Mouse (Mus musculus) layer of hippocampus, postnatal 36 days (tissue): Measurements from ENCODE around the gene Gxylt2. TPM values are rescaled to one million over a fixed set of nuclear protein-coding genes. Genes with fewer than 3 reads are reported as not detected.

Source experiments
- DNase-seq, 2 experiments: peaks; one replicate each; pipeline ENCODE4 v3.0.0; 2022
- total RNA-seq, 2 experiments: library from RNA; stranded (reverse); gene quantifications; 2 replicates each; pipeline ENCODE4 v1.2.3; 2021

The Gxylt2 gene
- total RNA-seq, 2 experiments from 2014 or later = 1.7 to 2.1 TPM

DNA sequence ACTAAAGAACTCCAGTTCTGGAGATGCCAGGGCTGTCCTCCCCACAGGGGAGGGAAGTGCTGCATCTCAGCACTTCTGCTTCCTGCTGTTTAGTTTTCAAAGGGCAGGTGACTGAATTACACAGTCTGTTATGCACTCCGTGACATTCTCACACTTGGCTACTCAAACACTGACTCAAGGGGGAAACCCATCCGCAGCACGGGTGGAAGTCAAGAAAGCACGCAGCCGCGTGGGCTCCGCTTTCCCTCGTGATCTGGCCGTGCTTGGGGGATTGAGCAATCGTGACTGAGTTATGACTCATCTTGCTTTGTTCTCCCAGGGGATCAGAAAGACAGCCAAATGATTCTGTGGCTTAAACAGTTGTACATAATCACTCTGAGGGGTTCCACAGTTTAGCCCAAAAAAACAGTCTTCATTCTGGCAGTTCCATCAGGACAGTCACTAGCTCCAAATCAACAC lies 96.0 kb downstream of the Gxylt2 start:
- peak; percentile 48 to 57 for DNase-seq

DNA sequence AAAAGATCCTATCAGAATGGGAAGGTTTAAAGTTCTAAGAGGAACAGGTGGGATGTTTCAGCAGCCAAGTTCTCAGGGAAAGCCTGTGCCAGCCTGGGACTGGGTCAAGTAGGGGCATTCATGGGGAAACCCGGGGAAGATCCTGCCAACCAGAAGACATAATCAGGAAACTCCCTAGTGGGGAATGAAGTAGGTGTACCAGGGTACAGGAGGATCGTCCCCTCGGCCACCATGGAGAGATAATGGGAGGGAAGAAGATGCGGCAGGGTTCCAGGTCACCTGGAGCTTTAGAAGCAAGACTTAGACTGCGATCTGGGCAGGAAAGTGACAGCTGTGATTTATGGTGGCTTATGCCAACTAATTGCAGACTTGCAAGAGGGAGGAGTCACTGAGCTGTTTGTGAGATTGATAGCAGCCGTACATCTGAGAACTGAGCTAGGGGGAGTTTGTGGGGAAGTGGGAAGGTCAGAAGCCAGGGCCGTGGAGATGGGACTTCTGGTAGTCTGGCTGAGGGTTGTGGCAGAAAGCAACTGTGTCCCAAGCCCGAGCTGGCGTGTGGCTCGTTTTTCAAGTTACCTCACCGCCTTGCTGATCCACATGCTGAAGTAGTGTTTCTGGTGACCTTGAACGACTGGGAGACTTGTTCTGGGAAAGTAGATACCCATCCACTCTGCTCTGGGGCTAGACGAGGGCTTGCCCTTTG lies 98.0 kb downstream of the Gxylt2 start:
- DNase-seq = no peak

DNA sequence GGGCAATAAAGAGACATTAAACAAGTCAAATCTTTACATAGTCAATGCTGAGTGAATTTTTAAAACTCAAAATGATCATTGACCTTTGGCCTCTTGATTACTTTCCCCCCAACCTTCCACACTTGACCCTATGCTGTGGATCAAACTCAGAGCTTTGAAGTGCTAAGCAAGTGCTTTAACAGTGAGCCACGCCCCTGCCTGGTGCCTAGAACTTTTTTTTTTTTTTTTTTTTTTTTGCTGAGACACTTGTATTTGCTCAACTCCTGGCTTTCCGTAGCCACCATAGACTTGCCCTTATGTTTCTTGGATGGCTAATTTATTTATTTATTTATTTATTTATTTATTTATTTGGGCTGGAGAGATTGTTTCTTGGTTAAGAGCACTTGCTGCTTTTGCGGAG lies 98.7 kb downstream of the Gxylt2 start:
- no peak for DNase-seq

DNA sequence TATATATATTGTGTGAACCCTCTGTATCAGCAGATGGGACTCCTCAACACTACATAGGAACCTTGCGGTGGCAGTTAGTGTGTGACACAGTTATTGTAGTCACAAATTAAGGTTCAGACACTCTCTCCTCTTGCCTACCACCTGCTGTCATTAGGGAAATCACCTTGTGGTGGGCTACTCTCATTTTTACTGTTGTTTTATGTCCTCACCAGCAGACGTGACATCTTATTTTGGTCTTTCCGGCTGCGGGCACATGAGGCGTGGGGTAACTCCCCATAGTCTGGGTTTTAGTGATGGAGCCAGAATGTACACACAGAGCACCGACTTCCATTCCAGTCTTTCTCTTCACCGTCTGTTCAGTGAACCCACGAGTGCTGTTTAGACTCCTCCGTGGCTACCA lies 102.7 kb downstream of the Gxylt2 start:
- DNase-seq = no peak

DNA sequence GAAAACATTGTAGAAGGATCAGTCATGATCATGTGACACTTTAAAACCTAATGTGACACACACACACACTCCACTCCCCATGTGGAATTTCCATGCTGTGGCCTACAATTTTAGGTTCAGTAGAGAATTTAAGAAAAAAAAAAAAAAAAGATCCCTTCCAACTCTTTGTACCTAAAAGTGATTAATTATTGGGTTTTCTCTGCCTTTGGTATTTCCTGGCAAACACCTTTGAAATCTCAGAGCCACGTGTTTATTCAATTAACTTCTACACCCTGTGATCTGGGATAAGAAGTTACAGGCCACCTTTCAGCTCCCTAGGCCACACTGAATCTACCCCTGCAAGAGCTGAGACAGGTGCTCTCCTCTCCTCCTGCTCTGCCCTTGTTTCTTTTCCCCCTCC lies 103.2 kb downstream of the Gxylt2 start:
- no peak for DNase-seq

DNA sequence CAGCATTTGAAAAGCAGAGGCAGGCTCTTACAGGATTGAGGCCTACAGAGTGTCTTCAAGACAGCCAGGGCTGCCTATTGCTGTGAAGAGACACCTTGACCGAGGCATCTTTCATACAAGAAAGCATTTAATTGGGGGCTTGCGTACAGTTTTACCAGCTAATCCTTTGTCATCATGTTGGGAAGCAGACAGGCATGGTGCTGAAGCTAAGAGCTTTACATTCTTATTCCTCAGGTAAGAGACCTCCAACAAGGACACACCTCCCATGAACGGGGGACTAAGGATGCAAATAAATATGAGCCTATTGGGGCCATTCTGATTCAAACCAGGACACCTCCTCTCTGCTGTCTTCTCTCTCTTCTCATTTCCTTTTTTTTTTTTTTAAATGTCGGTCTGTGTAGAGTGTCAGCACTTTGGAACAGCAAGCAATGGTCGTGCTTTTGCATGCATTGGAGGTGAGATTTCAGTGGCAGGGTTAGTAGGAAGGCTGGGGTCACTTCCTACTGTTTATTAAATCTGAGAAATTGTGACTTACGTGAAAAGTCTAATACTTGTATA lies 103.8 kb downstream of the Gxylt2 start:
- DNase-seq = no peak

DNA sequence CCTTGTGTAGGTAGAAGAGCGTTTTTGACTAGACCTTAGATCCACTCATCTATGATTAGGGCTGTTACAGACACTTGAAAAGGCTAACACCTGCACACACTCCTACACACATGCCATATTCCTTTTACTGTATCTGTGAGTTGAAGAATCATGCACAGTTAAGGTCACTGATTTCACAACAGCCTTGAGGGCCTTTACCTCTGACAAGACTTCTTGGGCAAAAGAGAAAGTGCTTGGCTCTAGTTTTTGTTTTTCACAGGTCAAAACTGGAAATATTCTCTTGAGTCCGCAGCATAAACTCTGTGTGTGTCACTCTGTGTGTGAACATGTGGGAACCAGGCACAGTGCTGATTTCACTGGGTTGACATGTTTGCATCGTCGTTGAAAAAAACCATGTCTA lies 105.6 kb downstream of the Gxylt2 start:
- no peak for DNase-seq

DNA sequence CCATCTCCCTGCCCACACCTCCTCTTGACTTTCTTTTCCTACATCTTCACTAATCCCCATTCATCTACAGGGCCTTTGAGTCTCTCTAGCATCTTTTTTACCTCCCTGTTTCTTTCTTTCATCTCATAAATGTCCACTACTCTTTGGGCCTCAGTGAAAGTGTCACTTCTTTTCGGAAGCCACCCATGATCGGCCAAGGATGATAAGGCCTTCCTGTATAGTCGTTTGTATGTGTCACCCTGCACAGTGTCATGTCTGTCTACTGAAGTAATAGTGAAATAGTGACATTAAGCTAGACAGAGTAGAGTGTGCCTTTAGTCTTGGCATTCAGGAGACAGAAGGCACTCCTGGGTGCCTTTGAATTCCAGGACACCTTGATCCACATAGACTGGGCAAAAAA lies 107.2 kb downstream of the Gxylt2 start:
- no peak for DNase-seq

DNA sequence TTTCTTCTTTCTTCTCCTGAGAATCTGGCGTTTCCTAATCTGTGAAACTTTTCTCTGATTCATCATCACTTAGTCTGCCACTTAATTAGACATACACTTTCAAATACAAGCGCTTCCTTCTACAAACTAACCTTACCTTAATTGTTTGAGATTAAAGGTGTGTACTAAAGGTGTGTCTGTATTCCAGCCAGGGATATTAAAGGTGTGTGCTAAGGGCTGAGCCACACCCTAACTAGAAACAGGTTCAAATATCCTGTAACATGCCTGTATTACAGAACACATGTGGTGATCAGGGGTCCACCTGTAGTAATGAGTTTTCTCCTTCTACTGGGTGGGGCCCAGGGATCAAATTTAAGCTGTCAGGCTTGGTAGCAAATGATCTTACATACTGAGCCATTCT lies 116.8 kb downstream of the Gxylt2 start:
- DNase-seq = no peak

DNA sequence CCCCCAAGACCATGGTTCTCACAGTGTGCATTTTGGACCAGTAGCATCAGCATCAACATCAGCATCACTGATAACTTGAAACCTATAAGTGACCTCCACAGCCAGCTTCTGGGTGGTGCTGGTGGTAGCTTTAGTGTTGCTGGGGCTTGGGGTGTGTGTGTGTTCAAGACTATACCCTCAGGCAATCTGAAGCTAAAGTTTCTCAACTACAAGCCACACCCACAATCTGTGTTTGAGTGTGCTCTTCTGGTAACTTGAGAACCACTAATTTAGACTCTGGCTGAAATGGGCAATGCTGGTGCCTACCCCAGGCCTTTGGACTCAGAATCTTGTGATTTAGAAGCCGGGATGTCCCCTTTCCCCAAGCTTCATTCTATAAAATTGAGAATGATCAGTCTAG lies 118.8 kb downstream of the Gxylt2 start:
- no peak for DNase-seq

DNA sequence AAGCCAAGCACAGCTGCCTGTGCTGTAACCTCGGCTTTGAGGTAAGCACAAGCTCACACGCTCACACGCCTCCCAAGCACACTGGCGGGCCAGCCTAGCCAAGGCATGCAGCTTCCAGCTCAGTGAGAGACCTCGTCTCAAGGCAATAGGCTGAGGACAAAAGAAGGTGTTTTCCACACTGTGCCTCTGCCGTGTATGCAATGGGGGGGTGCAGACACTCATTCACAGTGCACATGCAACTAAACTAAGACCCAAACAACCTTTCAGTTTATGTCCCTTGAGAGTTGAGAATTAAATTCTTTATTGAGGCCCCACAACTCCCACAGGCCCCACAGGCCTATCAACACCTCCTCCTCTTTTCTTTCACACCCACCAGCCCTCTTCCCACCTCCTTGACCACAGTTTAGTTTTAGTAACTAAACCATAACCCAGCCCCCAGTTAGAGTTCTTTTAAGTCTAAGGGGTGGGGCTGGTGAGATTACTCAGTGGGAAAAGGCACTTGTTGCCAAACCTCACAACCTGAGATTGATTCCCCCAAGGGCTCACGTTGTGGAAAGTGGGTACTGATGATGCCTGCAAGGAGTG lies 119.9 kb downstream of the Gxylt2 start:
- DNase-seq = no peak

DNA sequence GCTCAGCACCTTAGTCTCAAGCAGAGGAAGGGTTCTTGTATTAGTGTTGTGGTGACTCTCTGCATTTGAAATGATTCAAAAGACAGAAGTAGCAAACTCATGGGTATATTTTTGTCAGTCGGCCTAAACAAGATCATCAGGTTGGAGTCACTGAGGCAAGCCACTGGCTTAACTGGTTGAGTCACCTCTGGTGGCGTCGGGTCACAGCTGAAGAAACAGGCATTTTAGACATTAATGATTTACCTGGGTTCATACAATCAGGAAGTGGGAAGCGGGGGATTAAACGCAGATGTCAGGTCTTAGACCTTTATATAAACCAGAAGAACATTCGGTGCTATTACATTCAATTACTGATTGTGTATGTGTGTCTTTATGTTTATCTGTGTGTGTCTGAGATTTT lies 121.5 kb downstream of the Gxylt2 start:
- DNase-seq = no peak

DNA sequence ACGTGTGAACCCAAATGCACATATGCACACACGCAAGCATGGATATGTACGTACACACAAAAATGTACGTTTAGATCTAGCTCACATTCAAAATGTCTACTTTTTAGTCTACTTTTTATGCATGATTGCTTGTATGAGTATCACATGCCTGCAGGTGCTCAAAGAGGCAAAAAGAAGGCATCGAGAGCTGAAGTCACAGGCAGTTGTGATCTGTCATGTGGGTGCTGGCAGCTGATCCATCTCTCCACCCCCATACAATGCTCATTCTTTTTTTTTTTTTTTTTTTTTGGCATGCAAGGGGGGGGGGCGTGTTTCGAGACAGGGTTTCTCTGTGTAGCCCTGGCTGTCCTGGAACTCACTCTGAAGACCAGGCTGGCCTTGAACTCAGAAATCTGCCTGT lies 124.0 kb downstream of the Gxylt2 start:
- DNase-seq = no peak

DNA sequence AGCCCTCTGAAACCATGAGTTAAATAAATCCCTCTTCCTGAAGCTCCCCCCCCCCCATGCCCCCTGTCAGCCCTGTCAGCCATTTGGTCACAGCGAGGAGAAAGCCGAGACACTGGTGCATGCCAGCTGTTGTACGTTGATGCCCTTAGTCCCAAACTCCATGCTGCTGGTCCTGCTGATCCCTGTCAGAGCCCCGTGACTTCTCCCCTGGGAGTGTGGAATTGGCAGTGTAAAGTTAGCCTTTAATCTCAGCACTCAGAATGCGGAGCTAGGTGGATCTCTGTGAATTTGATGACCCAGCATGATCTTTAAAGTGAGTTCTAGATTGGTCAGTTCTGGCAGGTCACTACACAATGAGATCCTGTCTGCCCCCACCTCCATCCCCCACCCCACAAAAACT lies 125.2 kb downstream of the Gxylt2 start:
- no peak for DNase-seq

DNA sequence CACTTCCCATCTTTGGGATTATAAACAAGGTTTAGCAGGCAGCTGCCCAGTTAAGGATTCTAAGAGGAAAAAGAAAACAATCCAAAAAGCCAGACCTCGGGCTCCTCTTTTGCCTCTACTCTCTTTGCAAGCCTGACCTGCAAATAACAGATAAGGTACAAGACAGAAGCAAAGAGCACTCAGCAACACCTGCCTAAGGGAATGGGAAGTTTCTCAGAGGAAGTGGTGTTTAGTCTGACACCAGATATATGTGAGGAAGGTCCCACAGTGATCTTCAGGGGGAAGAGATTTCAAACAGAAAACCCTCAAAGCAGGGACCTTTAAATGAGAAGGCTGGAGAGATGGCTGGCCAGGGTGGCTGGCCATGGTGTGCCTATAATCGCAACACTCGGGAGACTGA lies 126.7 kb downstream of the Gxylt2 start:
- no peak for DNase-seq

DNA sequence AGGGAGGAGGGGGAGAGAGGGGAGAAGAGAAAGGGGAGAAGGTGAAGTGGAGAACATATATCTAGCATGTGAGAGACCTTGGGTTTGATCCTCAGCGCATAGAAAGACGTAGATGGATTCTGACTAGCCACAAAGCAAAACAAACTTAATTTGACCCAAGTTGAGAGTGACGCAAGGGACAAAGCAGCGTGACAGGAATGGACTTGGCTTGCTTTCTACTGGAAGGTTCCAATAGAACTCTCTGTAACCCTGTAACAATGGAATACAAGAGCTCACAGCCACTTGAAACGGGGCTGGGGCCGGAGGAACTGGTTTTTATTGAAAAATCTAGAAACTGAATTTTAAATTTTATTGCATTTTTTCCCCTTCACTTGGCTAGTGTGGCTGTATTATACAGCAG lies 127.2 kb downstream of the Gxylt2 start:
- no peak for DNase-seq

DNA sequence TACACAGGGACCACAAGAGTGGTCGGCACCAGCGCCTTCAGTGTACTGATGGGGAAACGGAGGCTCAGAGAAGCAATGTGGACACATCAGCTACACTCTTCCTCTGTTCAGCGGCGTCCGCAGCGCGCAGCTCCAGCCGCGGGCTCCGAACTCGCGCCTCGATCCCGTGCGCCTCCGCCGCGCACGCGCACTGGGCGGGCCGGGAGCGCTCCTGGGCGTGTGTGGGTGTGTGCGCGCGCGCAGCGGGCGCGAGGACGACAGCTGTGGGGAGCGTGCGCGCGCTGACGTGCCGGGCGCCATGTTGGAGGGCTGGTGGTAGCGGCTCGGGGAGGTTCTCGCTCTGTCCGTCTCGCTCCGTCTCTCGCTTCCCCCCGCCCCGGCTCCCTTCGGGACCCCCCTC lies 128.8 kb downstream of the Gxylt2 start, which contains the start of gene Ppp4r2:
Gene Ppp4r2, plus strand, starts transcription at position 268 of the 400 bp plus-strand sequence.
- peak; percentile 91 for DNase-seq

DNA sequence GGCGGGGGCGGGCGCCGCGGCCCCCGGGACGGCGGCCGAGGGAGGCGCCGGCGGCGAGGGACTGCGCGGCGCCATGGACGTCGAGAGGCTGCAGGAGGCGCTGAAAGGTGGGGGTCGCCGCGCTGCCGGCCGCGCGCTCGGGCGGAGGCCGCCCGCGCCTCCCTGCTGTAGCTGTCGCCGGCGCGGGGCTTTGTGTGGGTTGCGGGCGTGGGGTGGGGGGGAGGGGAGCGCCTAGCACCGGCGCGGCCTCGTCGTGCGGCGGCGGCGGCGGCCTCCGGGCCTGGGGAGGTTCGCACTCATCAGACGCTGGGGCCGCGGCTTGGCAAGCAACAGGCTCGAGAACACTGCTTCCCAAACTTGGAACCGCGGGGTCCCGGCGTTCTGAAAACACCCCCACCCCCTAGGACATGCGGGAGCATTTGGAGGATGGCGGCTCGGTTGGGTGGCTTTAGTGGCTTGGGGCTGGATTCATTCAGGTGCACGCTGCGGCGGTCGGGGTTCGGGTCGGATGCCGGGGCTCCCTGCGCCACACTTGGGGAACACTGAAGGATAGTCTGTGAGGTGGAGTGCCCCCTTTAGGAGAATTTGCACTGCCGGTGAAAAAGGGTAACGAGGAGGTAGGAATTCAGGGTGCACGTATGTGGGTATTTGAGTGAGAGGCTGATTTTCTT lies 129.4 kb downstream of the Gxylt2 start:
- DNase-seq = peak; percentile 63 to 73

DNA sequence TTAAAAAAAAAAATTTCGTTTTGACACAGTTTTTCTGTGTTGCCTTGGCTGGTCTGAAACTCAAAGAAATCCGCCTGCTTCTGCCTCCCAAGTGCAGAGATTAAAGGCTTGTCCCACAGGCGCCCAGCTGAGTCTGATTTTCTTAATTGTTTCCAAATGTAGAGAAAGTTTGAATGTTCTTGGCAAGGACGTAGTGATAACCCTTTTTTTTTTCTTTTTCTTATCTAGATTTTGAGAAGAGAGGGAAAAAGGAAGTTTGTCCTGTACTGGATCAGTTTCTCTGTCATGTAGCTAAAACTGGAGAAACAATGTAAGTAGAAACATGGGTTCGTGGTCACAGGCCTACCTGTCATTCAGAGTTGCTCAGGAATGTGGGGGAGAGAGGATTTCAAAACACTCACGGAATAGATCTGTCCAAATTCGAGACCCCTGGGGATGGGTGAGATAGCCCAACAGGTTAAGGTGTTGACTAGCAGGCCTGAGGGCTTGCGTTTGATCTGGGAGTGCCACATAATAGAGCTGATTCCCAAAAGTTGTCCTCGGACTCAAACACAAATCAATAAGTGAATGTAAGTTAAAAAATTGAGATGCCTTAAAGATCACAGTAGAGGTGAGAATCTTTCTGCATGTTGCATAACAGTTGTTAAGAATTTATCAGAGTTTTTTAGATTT lies 130.1 kb downstream of the Gxylt2 start:
- DNase-seq = no peak

DNA sequence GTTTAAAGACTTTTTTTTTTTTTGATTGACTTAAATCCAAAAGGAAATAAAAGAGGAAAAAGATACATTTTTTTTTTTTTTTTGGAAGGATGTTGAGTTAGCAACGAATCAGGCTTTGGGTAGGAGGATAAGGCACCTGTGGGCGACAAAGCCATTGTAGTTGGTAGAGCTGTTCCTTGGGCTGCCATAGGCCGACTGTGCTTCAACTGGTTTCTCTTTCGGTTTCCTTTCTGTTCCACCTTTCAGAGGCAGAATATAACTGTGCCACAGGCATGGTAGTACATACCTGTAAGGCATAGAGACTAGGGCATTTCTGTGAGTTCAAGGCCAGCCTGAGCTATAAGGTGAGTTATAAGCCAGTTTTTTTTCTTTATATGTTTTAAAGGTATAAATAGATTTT lies 140.5 kb downstream of the Gxylt2 start:
- DNase-seq = no peak

DNA sequence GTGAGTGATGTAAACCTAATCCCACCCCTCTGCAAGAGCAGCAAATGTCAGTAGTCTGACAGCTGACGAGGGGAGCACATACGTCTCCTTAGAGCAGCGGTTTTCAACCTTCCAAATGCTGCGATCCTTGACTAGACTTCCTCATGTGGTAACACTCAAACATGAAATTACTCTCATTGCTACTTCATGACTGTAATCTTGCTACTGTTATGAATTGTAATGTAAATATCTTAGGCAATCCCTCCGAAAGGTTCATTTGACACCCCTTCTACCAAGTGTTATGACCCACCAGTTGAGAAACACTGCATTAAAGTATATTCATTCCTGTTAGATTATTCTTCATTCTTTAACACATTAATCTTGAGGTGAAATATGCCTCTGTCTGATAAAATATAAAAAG lies 142.7 kb downstream of the Gxylt2 start:
- DNase-seq = no peak

DNA sequence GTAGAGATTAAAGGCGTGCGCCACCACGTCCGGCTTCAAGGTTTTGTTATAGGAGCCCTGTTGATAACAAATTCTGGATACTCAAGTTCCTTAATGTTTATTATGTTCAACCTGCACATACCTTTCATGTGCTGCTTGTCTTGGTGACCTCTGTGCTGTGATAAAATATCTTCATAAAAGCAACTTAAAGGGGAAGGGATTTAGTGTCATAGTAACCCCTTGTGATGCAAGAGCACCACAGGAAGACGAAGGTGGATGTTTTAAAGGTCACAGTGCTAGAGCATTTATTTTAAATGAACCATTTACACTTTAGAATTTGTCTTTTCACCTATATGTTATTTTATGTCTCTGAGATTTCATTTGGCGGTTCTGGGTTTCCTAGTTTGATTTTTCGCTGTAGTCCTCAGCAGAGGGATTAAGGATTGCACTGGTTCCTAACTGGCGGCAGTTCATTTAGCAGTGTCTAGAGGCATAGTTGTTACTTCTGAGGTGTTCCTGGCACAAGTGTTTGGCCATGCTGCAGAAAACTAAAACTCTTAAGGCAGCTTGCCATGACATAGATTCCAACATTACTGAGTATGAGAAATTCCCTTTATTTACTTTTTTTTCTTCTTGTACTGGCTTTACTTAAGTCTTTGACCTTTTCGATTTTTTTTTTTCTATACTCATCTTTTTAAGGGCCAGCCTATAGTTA lies 144.3 kb downstream of the Gxylt2 start:
- no peak for DNase-seq
